Mouse (Mus musculus): ENCODE data around the gene U2af1l4. TPM values are rescaled to one million over a fixed set of nuclear protein-coding genes. Genes with fewer than 3 reads are reported as not detected.
A peak's percentile ranks its signal among the peaks of the same experiment; 100 is the strongest.

U2af1l4 gene
- polyA plus RNA-seq, 1 experiment from 2014 or later = 97.8 TPM

DNA sequence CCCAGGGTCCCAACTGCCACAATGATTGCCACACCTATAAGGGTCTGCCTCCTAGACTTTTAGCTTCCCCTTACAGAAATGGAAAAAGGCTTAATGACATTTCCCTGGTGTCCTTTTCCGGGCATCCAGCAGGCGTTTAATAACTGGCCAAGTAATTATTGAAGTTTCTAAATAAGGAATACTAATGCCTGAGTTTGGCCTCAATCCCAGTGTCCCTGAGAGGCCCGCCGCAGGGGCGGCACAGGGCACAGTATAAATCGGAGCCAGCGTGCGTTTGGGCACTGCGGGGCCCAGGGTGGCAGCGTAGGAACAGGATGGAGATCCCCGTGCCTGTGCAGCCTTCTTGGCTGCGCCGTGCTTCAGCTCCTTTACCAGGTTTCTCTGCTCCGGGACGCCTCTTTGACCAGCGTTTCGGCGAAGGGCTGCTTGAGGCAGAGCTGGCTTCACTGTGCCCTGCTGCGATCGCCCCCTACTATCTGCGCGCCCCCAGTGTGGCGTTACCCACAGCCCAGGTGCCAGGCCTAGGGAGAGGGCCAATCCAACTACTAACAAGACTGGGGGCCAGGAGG, 10.0 kb upstream of the U2af1l4 start:
- ATAC-seq (replicated peaks; ENCODE audit: insufficient number of reproducible peaks, insufficient read depth, low FRiP score, low read depth) = peak; percentile 32; the same call in 1 of the 2 replicates
- H3K27me3 ChIP-seq = no peaks in the 10 kb centered on the region
- H3K27ac ChIP-seq = peak overlapping the region; percentile 99
- H3K36me3 ChIP-seq = peaks cover 37% of the 10 kb centered on the region
- no peaks in the 10 kb centered on the region for H3K9me3 ChIP-seq (replicated peaks)
- H3K4me2 ChIP-seq = peak overlapping the region; percentile 93
- peak overlapping the region; percentile 80 for H3K4me3 ChIP-seq
- peak overlapping the region; percentile 78 for H3K9ac ChIP-seq
- WGBS = 2% methylated on average over 23 of the region's 23 CpGs
- peaks cover 23% of the 10 kb centered on the region for H3K4me1 ChIP-seq (replicated peaks)

GRCm38 (mm10) chr7:30553810-30554584, 9.1 kb upstream of the U2af1l4 start:
- Histone ChIP-seq H3K9me3 (replicated peaks) (no peaks in the 10 kb centered on the region), H3K4me3 (peak overlapping the region; percentile 80), H3K27me3 (no peaks in the 10 kb centered on the region), H3K4me1 (replicated peaks) (peaks cover 32% of the 10 kb centered on the region), H3K27ac (peak overlapping the region; percentile 99), H3K9ac (peak overlapping the region; percentile 78), H3K36me3 (peaks cover 29% of the 10 kb centered on the region), H3K4me2 (peak overlapping the region; percentile 93)
- 81% methylated on average over 22 of the region's 22 CpGs for WGBS
- no peak for ATAC-seq (replicated peaks; ENCODE audit: insufficient number of reproducible peaks, insufficient read depth, low FRiP score, low read depth)

DNA sequence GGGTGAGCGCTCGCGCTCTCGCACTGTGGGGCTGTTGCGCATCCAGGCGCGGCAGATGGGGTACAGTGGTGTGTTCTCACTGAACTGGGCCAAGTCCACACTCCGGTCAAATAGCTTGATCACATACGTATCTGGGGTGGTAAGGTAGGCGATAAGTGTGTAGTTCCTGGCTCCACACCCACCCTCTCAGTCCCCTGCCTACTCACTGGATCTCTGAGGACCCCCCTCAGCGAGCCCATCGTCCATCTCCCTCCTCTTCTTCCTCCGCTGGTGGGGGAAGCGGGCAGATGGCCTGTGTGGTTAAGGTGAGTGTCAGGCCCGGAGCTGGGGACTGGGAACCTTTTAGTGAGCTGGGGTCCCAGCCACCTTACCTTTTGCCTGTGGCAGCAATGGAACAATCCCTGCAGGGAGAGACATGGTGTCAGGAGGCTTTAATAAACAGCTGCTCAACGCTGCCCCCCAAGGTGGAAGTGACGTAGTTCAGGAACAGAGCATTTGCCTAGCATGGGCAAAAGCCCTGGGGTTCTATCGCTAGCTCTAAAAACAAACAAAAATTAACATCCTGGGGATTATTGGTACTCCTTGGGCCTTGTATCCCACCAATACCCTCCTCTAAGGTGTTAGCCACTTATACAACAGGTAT, 6.1 kb upstream of the U2af1l4 start:
- no peak for ATAC-seq (replicated peaks; ENCODE audit: insufficient number of reproducible peaks, insufficient read depth, low FRiP score, low read depth)

DNA sequence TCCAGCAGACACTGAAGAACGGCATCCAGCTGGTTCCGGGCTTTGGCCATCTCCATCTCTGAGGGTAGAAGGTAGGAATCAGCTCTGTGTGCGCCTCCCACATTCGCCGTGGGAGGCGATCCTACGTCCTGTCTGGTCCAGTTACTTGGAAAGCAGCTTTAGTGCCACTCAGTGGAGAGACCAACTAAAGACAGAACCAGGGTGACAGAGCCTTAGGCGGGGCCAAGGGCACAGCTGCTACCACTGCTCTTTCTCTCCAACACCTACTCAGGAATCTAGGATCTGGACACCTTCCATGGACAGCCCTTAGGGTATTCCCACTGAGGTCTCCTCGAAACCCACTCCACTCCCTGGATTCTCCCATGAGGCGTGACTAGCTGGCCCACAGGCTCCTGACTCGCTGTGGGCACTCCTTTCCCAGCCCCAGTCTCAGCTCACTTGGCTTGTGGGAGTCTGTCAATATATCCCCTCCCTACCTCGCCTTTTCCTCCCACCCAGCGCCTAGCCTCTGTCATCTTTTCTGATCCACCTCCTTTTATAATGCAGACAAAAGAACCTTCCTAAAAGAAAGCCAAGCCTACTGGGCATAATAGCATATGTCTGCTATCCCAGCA, 5.1 kb upstream of the U2af1l4 start:
- Histone ChIP-seq H3K4me1 (replicated peaks) (peaks cover 42% of the 10 kb centered on the region), H3K9me3 (replicated peaks) (no peaks in the 10 kb centered on the region), H3K27me3 (no peaks in the 10 kb centered on the region), H3K4me2 (peak overlapping the region; percentile 93), H3K9ac (0 out of 2 replicates have a peak overlapping the region, but pooled peaks have one; percentile 71), H3K27ac (no peak overlapping the region), H3K36me3 (peaks cover 28% of the 10 kb centered on the region), H3K4me3 (peak overlapping the region; percentile 76)
- 85% methylated on average over 13 of the region's 13 CpGs for WGBS
- ATAC-seq (replicated peaks; ENCODE audit: insufficient number of reproducible peaks, insufficient read depth, low FRiP score, low read depth) = no peak

More for the DNA sequence above, 6.1 kb upstream of the U2af1l4 start:
- Histone ChIP-seq H3K27ac (no peak overlapping the region), H3K4me2 (no peak overlapping the region), H3K9ac (no peak overlapping the region), H3K27me3 (no peaks in the 10 kb centered on the region), H3K9me3 (replicated peaks) (no peaks in the 10 kb centered on the region), H3K4me3 (no peak overlapping the region), H3K36me3 (peaks cover 28% of the 10 kb centered on the region), H3K4me1 (replicated peaks) (peaks cover 44% of the 10 kb centered on the region)
- WGBS = 94% methylated on average over 18 of the region's 18 CpGs

GRCm38 (mm10) chr7:30558656-30559442, 4.3 kb upstream of the U2af1l4 start:
- H3K9ac ChIP-seq = peak overlapping the region; percentile 71
- peak overlapping the region; percentile 64 for H3K27ac ChIP-seq
- WGBS = 12% methylated on average over 12 of the region's 12 CpGs
- H3K4me2 ChIP-seq = peak overlapping the region; percentile 93
- H3K4me3 ChIP-seq = peak overlapping the region; percentile 76
- no peak for ATAC-seq (replicated peaks; ENCODE audit: insufficient number of reproducible peaks, insufficient read depth, low FRiP score, low read depth)
- H3K27me3 ChIP-seq = no peaks in the 10 kb centered on the region
- peaks cover 28% of the 10 kb centered on the region for H3K36me3 ChIP-seq
- H3K9me3 ChIP-seq (replicated peaks) = no peaks in the 10 kb centered on the region
- peaks cover 37% of the 10 kb centered on the region for H3K4me1 ChIP-seq (replicated peaks)

DNA sequence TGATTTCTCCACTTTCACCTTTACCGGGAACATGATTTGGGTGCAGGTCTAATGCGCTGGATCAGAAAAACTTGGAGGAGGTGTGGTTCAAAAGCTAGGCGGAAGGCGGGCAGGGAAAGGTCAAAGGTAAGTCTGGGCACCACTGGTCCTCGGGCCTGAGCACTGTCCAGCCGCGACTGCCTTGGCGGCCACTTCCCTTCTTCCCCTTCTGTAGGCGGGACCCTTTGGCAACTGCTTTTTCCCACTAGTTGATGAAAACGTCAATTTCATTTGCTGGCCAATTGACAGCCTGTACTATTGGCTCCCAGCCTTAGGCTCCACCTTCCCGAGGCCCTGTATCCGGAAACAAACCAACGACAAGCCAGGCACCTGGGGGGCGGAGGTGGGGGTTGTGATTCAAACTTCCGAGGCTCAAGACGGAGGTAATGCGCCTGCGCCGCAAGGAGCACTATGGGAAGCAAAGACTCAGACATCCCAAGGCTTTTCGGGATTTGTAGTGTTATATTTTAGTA, 3.6 kb upstream of the U2af1l4 start, which contains the start of gene Lin37:
Lin37 (minus strand) TSS at position 396 of the 512 bp plus-strand sequence.
- peak within 1 kb of the TSS; percentile 71 for H3K9ac ChIP-seq
- WGBS = under 1% methylated on average over 20 of the region's 20 CpGs
- H3K36me3 ChIP-seq = peaks cover 26% of the 10 kb centered on the region
- peak within 1 kb of the TSS; percentile 64 for H3K27ac ChIP-seq
- H3K4me3 ChIP-seq = peak within 1 kb of the TSS; percentile 76
- H3K4me1 ChIP-seq (replicated peaks) = peaks cover 38% of the 10 kb centered on the region
- peak within 1 kb of the TSS; percentile 93 for H3K4me2 ChIP-seq
- peak; percentile 80 for ATAC-seq (replicated peaks; ENCODE audit: insufficient number of reproducible peaks, insufficient read depth, low FRiP score, low read depth)
- no peaks in the 10 kb centered on the region for H3K27me3 ChIP-seq
- no peaks in the 10 kb centered on the region for H3K9me3 ChIP-seq (replicated peaks)

DNA sequence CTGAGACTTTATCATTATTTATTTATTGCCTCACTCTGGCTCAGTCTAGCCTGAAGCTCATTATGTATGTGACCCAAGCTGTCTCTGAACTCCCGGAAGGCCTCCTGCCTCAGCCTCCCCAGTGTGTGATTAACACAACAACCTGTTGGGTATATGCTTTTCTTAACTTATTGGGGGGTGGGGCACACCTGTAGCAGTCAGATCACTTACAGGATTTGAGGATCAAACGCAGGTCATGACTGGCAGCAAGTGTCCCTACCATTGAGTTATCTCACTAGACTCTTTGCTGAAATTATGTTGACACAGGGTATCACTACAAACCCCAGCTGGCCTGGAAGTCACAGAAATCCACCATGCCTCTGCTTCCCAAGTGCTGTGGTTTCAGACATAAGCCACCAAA, 2.8 kb upstream of the U2af1l4 start:
- Histone ChIP-seq H3K9me3 (replicated peaks) (no peaks in the 10 kb centered on the region), H3K27me3 (no peaks in the 10 kb centered on the region), H3K4me2 (peak overlapping the region; percentile 93; the same call in 1 of the 2 replicates), H3K4me1 (replicated peaks) (peaks cover 38% of the 10 kb centered on the region), H3K9ac (no peak overlapping the region), H3K27ac (peak overlapping the region; percentile 4), H3K36me3 (peaks cover 20% of the 10 kb centered on the region), H3K4me3 (peak overlapping the region; percentile 76; the same call in 1 of the 2 replicates)
- WGBS = 61% methylated on average over 2 of the region's 2 CpGs
- no peak for ATAC-seq (replicated peaks; ENCODE audit: insufficient number of reproducible peaks, insufficient read depth, low FRiP score, low read depth)

- Histone ChIP-seq H3K9me3 (replicated peaks) (no peaks in the 10 kb centered on the region), H3K4me2 (peak overlapping the region; percentile 67), H3K27ac (peak overlapping the region; percentile 99), H3K4me3 (peak overlapping the region; percentile 95), H3K36me3 (peaks cover 26% of the 10 kb centered on the region), H3K27me3 (no peaks in the 10 kb centered on the region), H3K4me1 (replicated peaks) (peaks cover 37% of the 10 kb centered on the region), H3K9ac (peak overlapping the region; percentile 69)
- WGBS = under 1% methylated on average over 27 of the region's 27 CpGs
- ATAC-seq (replicated peaks; ENCODE audit: insufficient number of reproducible peaks, insufficient read depth, low FRiP score, low read depth) = no peak
These were observed 480 bp upstream of the U2af1l4 start for GRCm38 (mm10) chr7:30562526-30563116.

- WGBS = 24% methylated on average over 6 of the region's 6 CpGs
These were observed 792 bp downstream of the U2af1l4 start for GRCm38 (mm10) chr7:30563906-30564280.

GRCm38 (mm10) chr7:30564970-30565571, 2.0 kb downstream of the U2af1l4 start, which contains the start of gene Igflr1:
TSS of gene Igflr1 (plus strand) at chr7:30565427.
- no peak within 1 kb of the TSS for H3K9ac ChIP-seq
- H3K4me1 ChIP-seq (replicated peaks) = peaks cover 20% of the 10 kb centered on the region
- 91% methylated on average over 12 of the region's 12 CpGs for WGBS
- no peaks in the 10 kb centered on the region for H3K9me3 ChIP-seq (replicated peaks)
- H3K4me2 ChIP-seq = no peak within 1 kb of the TSS; the same call in 1 of the 2 replicates
- no peaks in the 10 kb centered on the region for H3K27me3 ChIP-seq
- H3K4me3 ChIP-seq = no peak within 1 kb of the TSS
- peak within 1 kb of the TSS; percentile 99; the same call in 1 of the 2 replicates for H3K27ac ChIP-seq
- H3K36me3 ChIP-seq = peaks cover 43% of the 10 kb centered on the region
- no peak for ATAC-seq (replicated peaks; ENCODE audit: insufficient number of reproducible peaks, insufficient read depth, low FRiP score, low read depth)

More at GRCm38 (mm10) chr7:30563906-30564280, 792 bp downstream of the U2af1l4 start:
- no peaks in the 10 kb centered on the region for H3K9me3 ChIP-seq (replicated peaks)
- peak overlapping the region; percentile 99 for H3K27ac ChIP-seq
- peaks cover 31% of the 10 kb centered on the region for H3K36me3 ChIP-seq
- peak overlapping the region; percentile 93 for H3K9ac ChIP-seq
- no peak for ATAC-seq (replicated peaks; ENCODE audit: insufficient number of reproducible peaks, insufficient read depth, low FRiP score, low read depth)
- H3K4me3 ChIP-seq = peak overlapping the region; percentile 95
- no peaks in the 10 kb centered on the region for H3K27me3 ChIP-seq
- peak overlapping the region; percentile 67 for H3K4me2 ChIP-seq
- peaks cover 25% of the 10 kb centered on the region for H3K4me1 ChIP-seq (replicated peaks)

Data from heart, embryonic 15.5 days (tissue).